Mouse (Mus musculus): ENCODE data around the gene Gabarap. TPM values are rescaled to one million over a fixed set of nuclear protein-coding genes. Genes with fewer than 3 reads are reported as not detected.

The Gabarap gene
- total and polyA plus RNA-seq, 3 experiments: 189 to 352 (median 213) TPM

- dilution Hi-C loops (cut with MboI; ENCODE audit: extremely low pct_ligation_motif_present, extremely low pct_unique_long_range_greater_than_20kb, low sequenced_read_pairs) (no loop called here), in situ Hi-C loops (cut with MboI; ENCODE audit: low pct_ligation_motif_present, low pct_unique_long_range_greater_than_20kb, low sequenced_read_pairs) (loop anchor here (25.0 kb wide), 1 partner anchor 915 kb away; the partner anchor contains the start of genes Per1 and Vamp2)
- H3K36me3 ChIP-seq (replicated peaks in 1 of 2; ENCODE audit: control insufficient read depth in 1 of 2, insufficient read depth in 1 of 2, low read length in 1 of 2): peaks cover 52 to 83% of the 10 kb centered on the region in 2 experiments
- H3K4me2 ChIP-seq (ENCODE audit: insufficient read depth, low read depth, poor library complexity, severe bottlenecking): no peak overlapping the region; the same call in 1 of the 2 replicates
- TF ChIP-seq MAX (IDR thresholded peaks at IDR 0.05; ENCODE audit: low read length) (no peak), CHD2 (IDR thresholded peaks at IDR 0.05; ENCODE audit: low read length) (no peak), IRF4 (IDR thresholded peaks at IDR 0.05; ENCODE audit: low read depth, low read length) (no peak), E2F4 (IDR thresholded peaks at IDR 0.05; ENCODE audit: insufficient replicate concordance, low read depth, low read length) (no peak), RCOR1 (conservative IDR thresholded peaks at IDR 0.05; ENCODE audit: low read depth, low read length) (no peak), HCFC1 (IDR thresholded peaks at IDR 0.05; ENCODE audit: low read depth, low read length) (no peak), UBTF (IDR thresholded peaks at IDR 0.05; ENCODE audit: low read depth, low read length) (no peak), MAFK (IDR thresholded peaks at IDR 0.05; ENCODE audit: insufficient replicate concordance, low read length) (no peak), JUND (conservative IDR thresholded peaks at IDR 0.05; ENCODE audit: low read depth, low read length) (no peak), MXI1 (IDR thresholded peaks at IDR 0.05; ENCODE audit: low read depth, low read length) (no peak), ZC3H11A (IDR thresholded peaks at IDR 0.05; ENCODE audit: low read depth, low read length) (no peak), TBP (conservative IDR thresholded peaks at IDR 0.05; ENCODE audit: low read depth, low read length) (no peak), ZMIZ1 (IDR thresholded peaks at IDR 0.05; ENCODE audit: low read depth, low read length) (no peak), PAX5 (IDR thresholded peaks at IDR 0.05; ENCODE audit: low read length) (no peak), SMC3 (IDR thresholded peaks at IDR 0.05; ENCODE audit: low read depth, low read length) (no peak)
- no peak overlapping the region for H3K27ac ChIP-seq (ENCODE audit: insufficient read depth, low read depth)
- no peak overlapping the region for H3K4me3 ChIP-seq (replicated peaks in 1 of 3; ENCODE audit: low read depth in 2 of 3, low read length in 2 of 3, poor library complexity in 1 of 3)
- peaks cover 37% of the 10 kb centered on the region for H3K79me2 ChIP-seq (replicated peaks; ENCODE audit: control insufficient read depth, extremely low read depth, insufficient read depth, poor library complexity, severe bottlenecking)
- peaks cover 12 to 61% of the 10 kb centered on the region in 2 experiments for H3K4me1 ChIP-seq (ENCODE audit: control insufficient read depth in 1 of 2, insufficient read depth in 2 of 2)
- DNase-seq (ENCODE audit: extremely low read depth): no peak
- H3K9ac ChIP-seq (ENCODE audit: insufficient read depth, low read depth): no peak overlapping the region
- no peaks in the 10 kb centered on the region for H3K9me3 ChIP-seq (replicated peaks; ENCODE audit: low read length)
- no peaks in the 10 kb centered on the region for H3K27me3 ChIP-seq (replicated peaks)
These were observed 11.5 kb downstream of the Gabarap start for GRCm38 (mm10) chr11:70002471-70002870.

- Histone ChIP-seq H3K27me3 (replicated peaks) (no peaks in the 10 kb centered on the region), H3K9ac (ENCODE audit: insufficient read depth, low read depth) (no peak overlapping the region), H3K4me3 (replicated peaks in 1 of 3; ENCODE audit: low read depth in 2 of 3, low read length in 2 of 3, poor library complexity in 1 of 3) (no peak overlapping the region), H3K9me3 (replicated peaks; ENCODE audit: low read length) (no peaks in the 10 kb centered on the region), H3K27ac (ENCODE audit: insufficient read depth, low read depth) (no peak overlapping the region), H3K4me1 (ENCODE audit: control insufficient read depth in 1 of 2, insufficient read depth in 2 of 2) (peaks cover 5 to 34% of the 10 kb centered on the region in 2 experiments), H3K4me2 (ENCODE audit: insufficient read depth, low read depth, poor library complexity, severe bottlenecking) (no peak overlapping the region), H3K36me3 (replicated peaks in 1 of 2; ENCODE audit: control insufficient read depth in 1 of 2, insufficient read depth in 1 of 2, low read length in 1 of 2) (peaks cover 54 to 87% of the 10 kb centered on the region in 2 experiments), H3K79me2 (replicated peaks; ENCODE audit: control insufficient read depth, extremely low read depth, insufficient read depth, poor library complexity, severe bottlenecking) (peaks cover 26% of the 10 kb centered on the region)
- in situ Hi-C loops (cut with MboI; ENCODE audit: low pct_ligation_motif_present, low pct_unique_long_range_greater_than_20kb, low sequenced_read_pairs) (loop anchor here (25.0 kb wide), 1 partner anchor 918 kb away; the partner anchor contains the start of genes Per1 and Vamp2), dilution Hi-C loops (cut with MboI; ENCODE audit: extremely low pct_ligation_motif_present, extremely low pct_unique_long_range_greater_than_20kb, low sequenced_read_pairs) (no loop called here)
- no peak for TF ChIP-seq ZMIZ1 (IDR thresholded peaks at IDR 0.05; ENCODE audit: low read depth, low read length)
- no peak for TF ChIP-seq HCFC1 (IDR thresholded peaks at IDR 0.05; ENCODE audit: low read depth, low read length)
- TF ChIP-seq JUND (conservative IDR thresholded peaks at IDR 0.05; ENCODE audit: low read depth, low read length): no peak
- no peak for TF ChIP-seq USF2 (conservative IDR thresholded peaks at IDR 0.05; ENCODE audit: low read depth, low read length)
- no peak for TF ChIP-seq MAX (IDR thresholded peaks at IDR 0.05; ENCODE audit: low read length)
- TF ChIP-seq UBTF (IDR thresholded peaks at IDR 0.05; ENCODE audit: low read depth, low read length): no peak
- peak; percentile 88 for TF ChIP-seq SMC3 (IDR thresholded peaks at IDR 0.05; ENCODE audit: low read depth, low read length)
- no peak for TF ChIP-seq POLR2AphosphoS2 (IDR thresholded peaks at IDR 0.05; ENCODE audit: low read depth, low read length)
- TF ChIP-seq IRF4 (IDR thresholded peaks at IDR 0.05; ENCODE audit: low read depth, low read length): no peak
- peak; percentile 19 for TF ChIP-seq ZC3H11A (IDR thresholded peaks at IDR 0.05; ENCODE audit: low read depth, low read length)
- TF ChIP-seq MYC (IDR thresholded peaks at IDR 0.05; ENCODE audit: low read depth, low read length): no peak
- TF ChIP-seq ETS1 (conservative IDR thresholded peaks at IDR 0.05; ENCODE audit: low read depth, low read length): no peak
- peak in 1 of 2 experiments; percentile 87; a peak in 2 of 4 replicates for TF ChIP-seq CTCF (conservative IDR thresholded peaks at IDR 0.05 in 1 of 2, IDR thresholded peaks at IDR 0.05 in 1 of 2; ENCODE audit: low read depth in 2 of 2, low read length in 2 of 2)
- TF ChIP-seq RAD21 (IDR thresholded peaks at IDR 0.05; ENCODE audit: low read depth, low read length): peak; percentile 76
- no peak for TF ChIP-seq NRF1 (IDR thresholded peaks at IDR 0.05; ENCODE audit: low read depth, low read length)
- no peak for TF ChIP-seq PAX5 (IDR thresholded peaks at IDR 0.05; ENCODE audit: low read length)
- no peak for TF ChIP-seq MAFK (IDR thresholded peaks at IDR 0.05; ENCODE audit: insufficient replicate concordance, low read length)
- TF ChIP-seq GABPA (IDR thresholded peaks at IDR 0.05; ENCODE audit: insufficient replicate concordance, low read depth, low read length): no peak
- TF ChIP-seq EP300 (IDR thresholded peaks at IDR 0.05; ENCODE audit: low read length): no peak
- no peak for TF ChIP-seq MXI1 (IDR thresholded peaks at IDR 0.05; ENCODE audit: low read depth, low read length)
- no peak; the same call in 1 of the 2 replicates for TF ChIP-seq TCF12 (IDR thresholded peaks at IDR 0.05; ENCODE audit: low read depth, low read length)
- TF ChIP-seq CHD1 (IDR thresholded peaks at IDR 0.05; ENCODE audit: low read depth, low read length): no peak
- peak; percentile 64 for DNase-seq (ENCODE audit: extremely low read depth)
These were observed 14.6 kb downstream of the Gabarap start for GRCm38 (mm10) chr11:70005521-70005920.
